Comparison of ENCODE assay signal across 9 mouse cellular contexts in the genomic region with DNA sequence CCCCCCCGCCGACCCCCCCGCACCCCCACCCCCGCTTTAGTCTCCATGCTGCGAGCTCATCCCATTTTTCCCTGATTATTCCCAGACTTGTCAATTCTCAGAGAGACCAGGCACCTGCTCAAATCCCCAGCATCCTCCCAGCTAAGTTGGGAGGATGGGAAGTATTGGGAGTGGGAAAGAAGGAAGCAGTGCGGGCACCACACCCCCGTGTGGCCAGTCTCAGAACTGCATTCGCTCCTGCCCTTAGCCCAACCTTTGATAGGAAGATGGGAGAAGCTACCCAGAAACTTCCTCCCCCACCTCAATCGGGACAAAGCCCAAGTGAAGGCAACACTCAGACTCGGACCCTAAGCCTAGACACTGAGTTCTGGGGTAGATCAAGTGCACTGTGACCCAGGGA. TPM values are rescaled to one million over a fixed set of nuclear protein-coding genes. Genes with fewer than 3 reads are reported as not detected.
DNase-seq lines count a peak whose midpoint lies in the region; ATAC-seq and TF ChIP-seq lines count a peak whose summit lies in the region.
"Had no signal": no experiment of that assay in that cellular context is flagged by ENCODE, and none has a peak within 500 bp of the region (broad histone marks: within the 10 kb centered on the region; RNA-seq: fewer than 3 reads in every experiment).

No protein-coding gene starts in this region.

- no peak for TF ChIP-seq POLR2A in cortical plate, adult 2 months (IDR thresholded peaks at IDR 0.05; ENCODE audit: extremely low read depth, insufficient read depth, low read length)
- no peak for TF ChIP-seq POLR2A in liver, adult 2 months (IDR thresholded peaks at IDR 0.05; ENCODE audit: extremely low read depth, insufficient read depth, low read length)

- no peaks in the 10 kb centered on the region for H3K9me3 ChIP-seq in neural tube, embryonic 11.5 days (ENCODE audit: control insufficient read depth, low read length)

- H3K79me2 ChIP-seq in liver, adult 2 months (ENCODE audit: control insufficient read depth, insufficient read depth, low read length), result no peaks in the 10 kb centered on the region

- H3K36me3 ChIP-seq in liver, adult 2 months (ENCODE audit: control insufficient read depth, insufficient read depth, low read length), result peaks cover 2% of the 10 kb centered on the region; the same call in 1 of the 2 replicates
- H3K36me3 ChIP-seq in neural tube, embryonic 11.5 days (ENCODE audit: control insufficient read depth, insufficient read depth, low read length), result peaks cover 12% of the 10 kb centered on the region

- peaks cover 4% of the 10 kb centered on the region; the same call in 1 of the 2 replicates for H3K4me1 ChIP-seq in cortical plate, adult 2 months (ENCODE audit: control insufficient read depth, insufficient read depth, low read length)
- peaks cover 2% of the 10 kb centered on the region; the same call in 1 of the 2 replicates for H3K4me1 ChIP-seq in liver, adult 2 months (ENCODE audit: control insufficient read depth, insufficient read depth, low read length)
- peaks cover 22% of the 10 kb centered on the region for H3K4me1 ChIP-seq in neural tube, embryonic 11.5 days (ENCODE audit: control insufficient read depth, insufficient read depth, low read length)

- peak; percentile 36 for DNase-seq in ovary, postnatal 10 days (ENCODE audit: low spot score)
- DNase-seq in ovary, adult 18-20 months (ENCODE audit: low spot score), result no peak
- peak; percentile 70 for DNase-seq in gastrocnemius, postnatal 25 days
- DNase-seq in kidney, adult 8-10 months, result peak; percentile 38 to 78
- no peak for DNase-seq in liver, adult 2 months (ENCODE audit: extremely low read depth, low read depth, low spot score)
- peak; percentile 81 for DNase-seq in neural tube, embryonic 11.5 days (ENCODE audit: low spot score)
- peak; percentile 46 for DNase-seq in testis, postnatal 14 days (ENCODE audit: low spot score)

- no peak for ATAC-seq in neural tube, embryonic 11.5 days (ENCODE audit: insufficient read depth, low FRiP score, low TSS enrichment)

- H3K27me3 ChIP-seq in liver, adult 2 months (ENCODE audit: control insufficient read depth, insufficient read depth, low read length), result no peaks in the 10 kb centered on the region
- H3K27me3 ChIP-seq in neural tube, embryonic 11.5 days (ENCODE audit: control insufficient read depth, insufficient read depth, low read length), result no peaks in the 10 kb centered on the region

- peak overlapping the region; percentile 24; the same call in 1 of the 2 replicates for H3K4me2 ChIP-seq in neural tube, embryonic 11.5 days (ENCODE audit: low read depth)

- TF ChIP-seq CTCF in cortical plate, adult 2 months (IDR thresholded peaks at IDR 0.05; ENCODE audit: extremely low read depth, insufficient read depth, low read length), result peak; percentile 88
- TF ChIP-seq CTCF in liver, adult 2 months (IDR thresholded peaks at IDR 0.05; ENCODE audit: low read depth, low read length), result peak; percentile 95

- no peak overlapping the region for H3K9ac ChIP-seq in liver, adult 2 months (ENCODE audit: low read depth, low read length)
- no peak overlapping the region for H3K9ac ChIP-seq in neural tube, embryonic 11.5 days (ENCODE audit: low read length)

- H3K27ac ChIP-seq in cortical plate, adult 2 months (ENCODE audit: insufficient read depth, low read length), result no peak overlapping the region
- H3K27ac ChIP-seq in liver, adult 2 months (replicated peaks; ENCODE audit: insufficient read depth, low read depth, low read length), result no peak overlapping the region
- H3K27ac ChIP-seq in neural tube, embryonic 11.5 days (ENCODE audit: low read depth, low read length), result peak overlapping the region; percentile 60; the same call in 1 of the 2 replicates

- WGBS in liver, adult 2 months, result 19% methylated on average over 10 of the region's 10 CpGs
- 8% methylated on average over 10 of the region's 10 CpGs for WGBS in neural tube, embryonic 11.5 days

- H3K4me3 ChIP-seq in cortical plate, adult 2 months (ENCODE audit: insufficient read depth, low read length), result peak overlapping the region; percentile 94; the same call in 1 of the 2 replicates
- H3K4me3 ChIP-seq in liver, adult 2 months (ENCODE audit: insufficient read depth, low read depth, low read length), result no peak overlapping the region
- no peak overlapping the region; the same call in 1 of the 2 replicates for H3K4me3 ChIP-seq in neural tube, embryonic 11.5 days (ENCODE audit: low read depth, low read length)

RNA-seq across cellular contexts. Expression of a gene that starts 4.7 kb away (rescaled TPM):
- 96.0 and 107 TPM in 2 replicates for polyA plus RNA-seq in cortical plate, adult 2 months (2012; rRNA removed)
- total RNA-seq in gastrocnemius, postnatal 25 days (2021), result 100 to 1,000 TPM; 143 to 183 TPM
- 0.83 and 1.7 TPM in 2 replicates for total RNA-seq in liver, adult 2 months (2014; rRNA removed)
- polyA plus RNA-seq in liver, adult 2 months (2012; rRNA removed), result 2.8 TPM in 2 replicates
- 21.3 and 21.5 TPM in 2 replicates for polyA plus RNA-seq in neural tube, embryonic 11.5 days (2014; fragmentation: Nextera tagmentation; extraction: Ambion mirVana)

RNA-seq across cellular contexts. Expression of a gene that starts 15.1 kb away (rescaled TPM):
- not detected in 2 replicates for polyA plus RNA-seq in cortical plate, adult 2 months (2012; rRNA removed)
- not detected for total RNA-seq in gastrocnemius, postnatal 25 days (2021)
- not detected in 2 replicates for total RNA-seq in liver, adult 2 months (2014; rRNA removed)
- not detected in 2 replicates for polyA plus RNA-seq in liver, adult 2 months (2012; rRNA removed)
- 0.39 and 0.56 TPM in 2 replicates for polyA plus RNA-seq in neural tube, embryonic 11.5 days (2014; fragmentation: Nextera tagmentation; extraction: Ambion mirVana)
- total RNA-seq: adrenal gland, postnatal 4 days had no signal

RNA-seq across cellular contexts. Expression of a gene that starts 37.8 kb away (rescaled TPM):
- 282 and 292 TPM in 2 replicates for polyA plus RNA-seq in cortical plate, adult 2 months (2012; rRNA removed)
- total RNA-seq in gastrocnemius, postnatal 25 days (2021), result 1 to 10 TPM in 1 of 2 experiments, under 1 TPM in 1; 0.64 to 1.5 TPM
- total RNA-seq in liver, adult 2 months (2014; rRNA removed), result 0.18 and 0.20 TPM in 2 replicates
- 0.05 and 0.13 TPM in 2 replicates for polyA plus RNA-seq in liver, adult 2 months (2012; rRNA removed)
- polyA plus RNA-seq in neural tube, embryonic 11.5 days (2014; fragmentation: Nextera tagmentation; extraction: Ambion mirVana), result 2.7 and 3.6 TPM in 2 replicates

RNA-seq across cellular contexts. Expression of a gene that starts 46.0 kb away (rescaled TPM):
- 171 and 176 TPM in 2 replicates for polyA plus RNA-seq in cortical plate, adult 2 months (2012; rRNA removed)
- 100 to 1,000 TPM; 219 to 236 TPM for total RNA-seq in gastrocnemius, postnatal 25 days (2021)
- total RNA-seq in liver, adult 2 months (2014; rRNA removed), result 182 and 216 TPM in 2 replicates
- polyA plus RNA-seq in liver, adult 2 months (2012; rRNA removed), result 157 and 163 TPM in 2 replicates
- 664 and 691 TPM in 2 replicates for polyA plus RNA-seq in neural tube, embryonic 11.5 days (2014; fragmentation: Nextera tagmentation; extraction: Ambion mirVana)

RNA-seq across cellular contexts. Expression of a gene that starts 56.0 kb away (rescaled TPM):
- polyA plus RNA-seq in cortical plate, adult 2 months (2012; rRNA removed), result 25.0 and 28.4 TPM in 2 replicates
- 1 to 10 TPM; 1.0 to 2.4 TPM for total RNA-seq in gastrocnemius, postnatal 25 days (2021)
- total RNA-seq in liver, adult 2 months (2014; rRNA removed), result 1.2 and 2.1 TPM in 2 replicates
- polyA plus RNA-seq in liver, adult 2 months (2012; rRNA removed), result 2.2 and 2.9 TPM in 2 replicates
- polyA plus RNA-seq in neural tube, embryonic 11.5 days (2014; fragmentation: Nextera tagmentation; extraction: Ambion mirVana), result 17.3 and 19.3 TPM in 2 replicates

Comparison
In these comparisons a context has a peak if more than half of its experiments do, and no peak if none do; other contexts are left out.
1. DNase-seq: peak in ovary, postnatal 10 days (single experiment), gastrocnemius, postnatal 25 days (single experiment), kidney, adult 8-10 months (2 of 2), neural tube, embryonic 11.5 days (single experiment) and testis, postnatal 14 days (single experiment); none in ovary, adult 18-20 months (single experiment) and liver, adult 2 months (single experiment).
2. RNA of a gene that starts 37.8 kb away (polyA plus RNA-seq): 282 to 292 TPM in cortical plate, adult 2 months; 2.7 to 3.6 TPM in neural tube, embryonic 11.5 days and 0.05 to 0.13 TPM in liver, adult 2 months; every median in the first group is over 10 times any median in the second.